Mouse (Mus musculus) kidney, postnatal 4 days (tissue): ENCODE measurements at regions not wholly inside any gene's neighbourhood (a gene's known extent, or its start where the extent isn't known, plus 50 kb on each side); places are given as distances from the start of the nearest gene placed in this dataset.

Experiments
- DNase-seq, 2 experiments: peaks; one replicate each; pipeline ENCODE4 v3.0.0; 2021; ENCODE audit warnings: mixed read lengths in 2 of 2

DNA sequence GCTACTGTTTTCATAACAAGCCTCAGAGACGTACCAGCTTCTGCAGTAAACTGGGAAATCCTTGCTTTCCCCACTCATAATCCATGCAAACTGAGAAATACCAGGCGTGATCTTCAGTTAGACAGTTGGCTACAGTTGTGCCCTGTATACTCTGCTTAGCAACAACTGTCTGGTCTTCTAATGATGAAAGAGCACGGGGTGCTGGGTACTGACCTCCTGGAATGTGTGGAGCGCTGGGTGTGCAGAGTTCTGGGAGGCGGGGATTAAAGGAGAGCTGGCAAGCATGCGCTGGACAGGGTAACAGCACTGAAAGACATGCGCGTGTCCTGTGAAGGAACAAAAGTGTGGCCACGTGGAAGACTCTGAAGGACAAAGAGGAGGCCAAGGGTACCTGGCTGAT, 52.2 kb upstream of the Vgll2 start:
- no peak for DNase-seq
